Mouse (Mus musculus): ENCODE results near the gene Pdzd3. TPM values are rescaled to one million over a fixed set of nuclear protein-coding genes. Genes with fewer than 3 reads are reported as not detected.

Gene Pdzd3
- polyA plus RNA-seq, 1 experiment from 2014 or later, result 2.5 TPM

DNA sequence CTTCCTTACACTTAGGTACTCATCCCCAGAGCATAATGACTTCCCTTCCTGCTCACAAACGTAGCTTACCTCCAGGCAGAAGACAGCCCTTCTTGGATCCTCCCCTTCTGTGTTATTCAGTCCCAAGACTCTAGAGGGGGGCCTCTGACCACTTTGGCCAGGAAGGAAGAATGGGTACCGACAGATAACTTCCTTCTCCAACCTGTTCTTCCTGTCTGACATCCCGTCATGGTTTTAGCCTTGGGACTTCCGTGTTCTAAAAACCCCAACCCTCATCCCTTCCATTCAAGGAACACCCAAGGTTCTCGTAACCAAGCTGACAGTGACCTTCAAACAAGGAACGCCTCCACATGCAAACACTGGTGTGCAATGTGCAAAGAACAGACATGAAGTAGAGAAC lies 17.2 kb upstream of the Pdzd3 start, which contains the start of gene Nlrx1:
Gene Nlrx1, minus strand, starts transcription at position 168 of the 400 bp plus-strand sequence.
- H3K27ac ChIP-seq, result peak within 1 kb of the TSS; percentile 90
- H3K9me3 ChIP-seq, result no peaks in the 10 kb centered on the region
- H3K9ac ChIP-seq, result peak within 1 kb of the TSS; percentile 89
- peak within 1 kb of the TSS; percentile 90 for H3K4me2 ChIP-seq
- no peaks in the 10 kb centered on the region for H3K36me3 ChIP-seq
- H3K4me1 ChIP-seq, result peaks cover 17% of the 10 kb centered on the region; the same call in 1 of the 2 replicates
- H3K4me3 ChIP-seq (replicated peaks), result peak within 1 kb of the TSS; percentile 50
- peak; percentile 33; the same call in 1 of the 2 replicates for ATAC-seq (ENCODE audit: insufficient read depth, low FRiP score, low read depth)
- H3K27me3 ChIP-seq (replicated peaks), result no peaks in the 10 kb centered on the region
- WGBS, result 57% methylated on average over 6 of the region's 6 CpGs

DNA sequence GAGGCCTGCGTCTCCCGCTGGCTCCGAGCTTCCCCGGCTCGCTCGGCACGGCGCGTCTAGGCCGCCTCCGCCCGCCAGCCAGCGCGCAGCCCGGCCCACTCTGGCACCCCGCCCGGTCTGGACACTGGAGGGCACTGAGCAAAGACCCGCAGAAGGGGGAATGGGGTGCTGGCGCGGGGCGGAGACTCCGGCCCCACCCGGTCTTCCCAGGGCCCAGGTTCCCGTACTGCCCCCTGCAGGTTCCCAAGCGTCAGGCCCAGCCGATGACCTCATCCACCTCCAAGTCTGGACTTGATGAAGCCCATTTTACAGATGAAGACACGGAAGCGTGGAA lies 16.7 kb upstream of the Pdzd3 start:
- 4% methylated on average over 28 of the region's 28 CpGs for WGBS
- Histone ChIP-seq H3K27me3 (replicated peaks) (no peaks in the 10 kb centered on the region), H3K36me3 (no peaks in the 10 kb centered on the region), H3K4me2 (peak overlapping the region; percentile 90), H3K4me1 (peaks cover 17% of the 10 kb centered on the region; the same call in 1 of the 2 replicates), H3K9ac (peak overlapping the region; percentile 89), H3K4me3 (replicated peaks) (peak overlapping the region; percentile 50), H3K9me3 (no peaks in the 10 kb centered on the region), H3K27ac (peak overlapping the region; percentile 90)
- ATAC-seq (ENCODE audit: insufficient read depth, low FRiP score, low read depth), result peak; percentile 92

DNA sequence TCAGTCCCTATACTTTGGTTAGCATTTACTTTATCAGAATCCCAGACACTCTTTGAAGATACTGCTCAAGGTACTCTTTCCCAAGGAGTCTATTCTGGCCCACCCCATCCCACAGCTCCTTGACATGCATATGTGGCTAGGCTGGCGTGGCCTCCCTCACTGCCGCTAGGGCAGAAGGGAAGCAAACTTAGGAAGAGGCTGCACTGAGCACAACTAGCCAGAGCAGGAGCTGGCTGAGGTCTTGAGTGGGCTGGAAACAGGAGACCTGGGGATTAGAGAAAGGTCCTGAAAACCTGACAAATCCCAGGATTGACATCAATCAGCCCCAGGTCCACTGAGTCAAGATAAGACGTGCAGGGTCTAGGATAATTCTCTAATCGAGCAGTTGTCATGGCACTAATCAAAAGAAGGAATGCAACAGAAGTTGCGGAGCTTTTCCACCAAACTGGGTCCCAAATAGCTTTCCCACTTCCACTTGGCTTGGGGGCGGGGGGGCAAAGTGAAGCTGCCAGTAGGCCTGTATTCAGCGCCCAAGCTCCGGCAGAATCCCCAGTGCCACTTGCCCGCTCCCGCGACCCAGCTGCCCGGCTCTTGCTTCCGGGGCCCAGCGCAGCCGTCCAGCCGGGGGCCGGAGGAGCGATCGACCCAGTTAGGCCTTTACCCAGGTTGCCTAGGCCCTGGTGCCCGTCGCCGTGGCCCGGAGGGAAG lies 16.2 kb upstream of the Pdzd3 start:
- no peak for ATAC-seq (ENCODE audit: insufficient read depth, low FRiP score, low read depth)
- Histone ChIP-seq H3K36me3 (no peaks in the 10 kb centered on the region), H3K9ac (peak overlapping the region; percentile 89), H3K9me3 (no peaks in the 10 kb centered on the region), H3K4me2 (peak overlapping the region; percentile 90), H3K27me3 (replicated peaks) (no peaks in the 10 kb centered on the region), H3K27ac (peak overlapping the region; percentile 90), H3K4me1 (peaks cover 17% of the 10 kb centered on the region; the same call in 1 of the 2 replicates), H3K4me3 (replicated peaks) (peak overlapping the region; percentile 50)
- 9% methylated on average over 23 of the region's 23 CpGs for WGBS

- Histone ChIP-seq H3K4me2 (peak overlapping the region; percentile 90), H3K9ac (0 out of 2 replicates have a peak overlapping the region, but pooled peaks have one; percentile 89), H3K4me1 (peaks cover 17% of the 10 kb centered on the region; the same call in 1 of the 2 replicates), H3K4me3 (replicated peaks) (no peak overlapping the region), H3K27me3 (replicated peaks) (no peaks in the 10 kb centered on the region), H3K27ac (peak overlapping the region; percentile 90), H3K9me3 (no peaks in the 10 kb centered on the region), H3K36me3 (no peaks in the 10 kb centered on the region)
- no peak for ATAC-seq (ENCODE audit: insufficient read depth, low FRiP score, low read depth)
- 42% methylated on average over 8 of the region's 8 CpGs for WGBS
Measured at GRCm38 (mm10) chr9:44266478-44267226, 15.4 kb upstream of the Pdzd3 start.

DNA sequence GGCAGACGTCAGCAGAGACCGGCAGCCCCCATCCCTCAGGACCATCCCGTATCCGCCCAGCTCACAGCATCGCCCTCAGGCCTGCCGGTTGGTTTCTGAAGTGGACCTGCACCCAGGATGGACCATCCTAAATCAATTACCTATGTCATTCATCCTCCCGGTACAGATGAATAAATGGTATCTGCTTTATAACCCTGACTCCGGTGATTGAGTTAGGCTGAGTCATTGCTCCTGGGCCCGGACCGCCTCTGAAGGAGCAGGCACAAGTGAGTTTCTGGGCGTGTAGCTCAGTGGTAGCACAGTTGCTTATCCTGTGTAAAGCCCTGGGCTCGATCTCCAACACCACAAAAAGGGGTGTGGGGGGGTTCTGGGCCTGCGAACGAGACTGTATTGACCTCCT lies 10.1 kb upstream of the Pdzd3 start:
- no peak for ATAC-seq (ENCODE audit: insufficient read depth, low FRiP score, low read depth)
- Histone ChIP-seq H3K4me3 (replicated peaks) (no peak overlapping the region), H3K9ac (no peak overlapping the region), H3K27me3 (replicated peaks) (no peaks in the 10 kb centered on the region), H3K4me1 (peaks cover 3% of the 10 kb centered on the region; the same call in 1 of the 2 replicates), H3K27ac (no peak overlapping the region), H3K36me3 (no peaks in the 10 kb centered on the region), H3K9me3 (no peaks in the 10 kb centered on the region), H3K4me2 (no peak overlapping the region)
- 76% methylated on average over 14 of the region's 14 CpGs for WGBS

- H3K27ac ChIP-seq, result no peak overlapping the region
- no peaks in the 10 kb centered on the region for H3K36me3 ChIP-seq
- WGBS, result 74% methylated on average over 10 of the region's 10 CpGs
- no peak overlapping the region for H3K4me3 ChIP-seq (replicated peaks)
- no peak overlapping the region for H3K9ac ChIP-seq
- H3K4me2 ChIP-seq, result no peak overlapping the region
- no peak for ATAC-seq (ENCODE audit: insufficient read depth, low FRiP score, low read depth)
- no peaks in the 10 kb centered on the region for H3K27me3 ChIP-seq (replicated peaks)
- H3K9me3 ChIP-seq, result no peaks in the 10 kb centered on the region
- H3K4me1 ChIP-seq, result 0 out of 2 replicates have a peak, but pooled peaks cover 7% of the 10 kb centered on the region
Measured at GRCm38 (mm10) chr9:44259014-44259413, 7.7 kb upstream of the Pdzd3 start.

- H3K9ac ChIP-seq, result no peak overlapping the region
- 79% methylated on average over 8 of the region's 8 CpGs for WGBS
- H3K36me3 ChIP-seq, result no peaks in the 10 kb centered on the region
- no peaks in the 10 kb centered on the region for H3K27me3 ChIP-seq (replicated peaks)
- H3K4me2 ChIP-seq, result no peak overlapping the region
- H3K4me3 ChIP-seq (replicated peaks), result no peak overlapping the region
- no peaks in the 10 kb centered on the region for H3K9me3 ChIP-seq
- H3K4me1 ChIP-seq, result 0 out of 2 replicates have a peak, but pooled peaks cover 15% of the 10 kb centered on the region
- H3K27ac ChIP-seq, result no peak overlapping the region
- ATAC-seq (ENCODE audit: insufficient read depth, low FRiP score, low read depth), result no peak
Measured at GRCm38 (mm10) chr9:44256213-44256612, 4.9 kb upstream of the Pdzd3 start.

- 0 out of 2 replicates have a peak, but pooled peaks cover 15% of the 10 kb centered on the region for H3K4me1 ChIP-seq
- no peaks in the 10 kb centered on the region for H3K9me3 ChIP-seq
- H3K9ac ChIP-seq, result no peak overlapping the region
- no peak for ATAC-seq (ENCODE audit: insufficient read depth, low FRiP score, low read depth)
- H3K4me3 ChIP-seq (replicated peaks), result no peak overlapping the region
- 71% methylated on average over 6 of the region's 6 CpGs for WGBS
- H3K27me3 ChIP-seq (replicated peaks), result no peaks in the 10 kb centered on the region
- no peaks in the 10 kb centered on the region for H3K36me3 ChIP-seq
- H3K27ac ChIP-seq, result no peak overlapping the region
- H3K4me2 ChIP-seq, result no peak overlapping the region
Measured at GRCm38 (mm10) chr9:44255136-44255521, 3.9 kb upstream of the Pdzd3 start.

DNA sequence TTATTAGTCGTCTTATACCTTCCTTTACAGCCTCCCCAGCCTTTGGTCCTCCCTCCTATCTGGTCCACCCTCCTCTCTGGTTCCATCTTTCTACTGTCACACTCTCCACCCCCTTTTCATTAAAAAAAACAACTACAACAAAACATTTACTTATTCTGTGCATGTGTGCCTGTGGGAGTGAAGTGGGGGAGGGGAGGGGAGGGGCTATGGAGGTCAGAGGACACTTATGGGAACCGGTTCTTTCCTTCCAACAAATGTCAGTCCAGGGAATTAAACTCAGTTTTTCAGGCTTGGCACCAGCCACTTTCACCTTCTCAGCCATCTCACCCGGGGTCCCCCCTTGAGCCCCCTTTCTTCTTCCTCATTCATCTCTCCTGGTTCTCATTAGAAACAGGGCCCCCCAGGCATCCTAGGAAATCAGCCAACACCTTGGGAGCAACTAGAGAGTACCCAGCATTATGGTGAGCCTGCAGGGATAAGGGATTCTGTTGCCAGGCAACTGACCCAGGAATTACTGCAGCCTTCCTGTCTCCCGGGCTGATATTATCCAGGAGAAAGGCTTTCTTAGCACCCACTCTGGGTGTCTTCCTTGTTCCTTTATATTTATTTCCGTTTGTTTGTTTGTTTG lies 3.4 kb upstream of the Pdzd3 start:
- Histone ChIP-seq H3K27me3 (replicated peaks) (no peaks in the 10 kb centered on the region), H3K4me2 (no peak overlapping the region), H3K4me1 (0 out of 2 replicates have a peak, but pooled peaks cover 15% of the 10 kb centered on the region), H3K9me3 (no peaks in the 10 kb centered on the region), H3K36me3 (no peaks in the 10 kb centered on the region), H3K9ac (no peak overlapping the region), H3K27ac (no peak overlapping the region), H3K4me3 (replicated peaks) (no peak overlapping the region)
- ATAC-seq (ENCODE audit: insufficient read depth, low FRiP score, low read depth), result no peak
- WGBS, result 23% methylated on average over 5 of the region's 5 CpGs

- Histone ChIP-seq H3K4me2 (no peak overlapping the region), H3K27ac (no peak overlapping the region), H3K27me3 (replicated peaks) (no peaks in the 10 kb centered on the region), H3K4me3 (replicated peaks) (no peak overlapping the region), H3K36me3 (no peaks in the 10 kb centered on the region), H3K9me3 (no peaks in the 10 kb centered on the region), H3K4me1 (0 out of 2 replicates have a peak, but pooled peaks cover 15% of the 10 kb centered on the region), H3K9ac (no peak overlapping the region)
- ATAC-seq (ENCODE audit: insufficient read depth, low FRiP score, low read depth), result no peak
- WGBS, result 66% methylated on average over 6 of the region's 6 CpGs
Measured at GRCm38 (mm10) chr9:44253441-44253840, 2.2 kb upstream of the Pdzd3 start.

DNA sequence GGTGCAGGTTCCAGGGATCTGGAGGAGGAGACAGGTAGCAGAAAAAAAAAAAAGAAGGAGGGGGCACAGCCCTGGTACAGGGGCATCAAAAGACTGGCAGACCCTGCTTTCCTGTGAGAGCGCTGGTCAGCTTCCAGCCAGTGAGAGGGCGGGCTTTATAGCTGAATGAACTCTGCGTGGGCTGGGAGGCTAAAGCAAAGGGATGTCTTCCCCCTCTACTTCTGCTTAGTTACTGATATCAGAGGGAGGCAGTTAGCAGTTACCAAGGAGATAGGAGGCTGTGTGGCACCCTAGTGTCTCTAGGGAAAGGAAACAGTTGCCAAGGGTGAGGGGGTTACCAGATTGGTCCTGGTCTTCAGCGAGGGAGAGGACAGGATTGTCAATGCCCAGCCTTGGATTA lies 826 bp downstream of the Pdzd3 start:
- Histone ChIP-seq H3K4me2 (no peak overlapping the region), H3K9ac (no peak overlapping the region), H3K27ac (no peak overlapping the region), H3K9me3 (no peaks in the 10 kb centered on the region), H3K27me3 (replicated peaks) (no peaks in the 10 kb centered on the region), H3K36me3 (no peaks in the 10 kb centered on the region), H3K4me3 (replicated peaks) (no peak overlapping the region), H3K4me1 (0 out of 2 replicates have a peak, but pooled peaks cover 15% of the 10 kb centered on the region)
- ATAC-seq (ENCODE audit: insufficient read depth, low FRiP score, low read depth), result no peak
- WGBS, result 56% methylated on average over 4 of the region's 4 CpGs
